Mouse (Mus musculus) embryonic facial prominence, embryonic 11.5 days (tissue): ENCODE results near the gene A230050P20Rik. TPM values are rescaled to one million over a fixed set of nuclear protein-coding genes. Genes with fewer than 3 reads are reported as not detected.

Experiments
- ATAC-seq: fragments of 200-750 bp; cut with Nextera tagmentation; replicated peaks from 2 replicates; pipeline ENCODE4 v1.8.0; 2017; ENCODE audit warnings: low read depth; ENCODE audit not compliant: insufficient number of reproducible peaks, low FRiP score, low TSS enrichment
- DNase-seq: peaks from one replicate; pipeline ENCODE4 v3.0.0-alpha.2; 2015; ENCODE audit warnings: low spot score
- H3K27ac ChIP-seq: fragments of 300-500 bp; sonication (generic); replicated peaks from 2 replicates; pipeline ENCODE4 v1.5.1; 2014; ENCODE audit warnings: mild to moderate bottlenecking, low read depth, low read length, control low read depth
- H3K27me3 ChIP-seq: fragments of 300-500 bp; sonication (generic); 2 replicates; pipeline ENCODE4 v1.6.1; 2014; ENCODE audit warnings: mild to moderate bottlenecking, low read length, moderate library complexity, mixed read lengths; ENCODE audit not compliant: control insufficient read depth, insufficient read depth
- H3K36me3 ChIP-seq: fragments of 300-500 bp; sonication (generic); replicated peaks from 2 replicates; pipeline ENCODE4 v1.6.1; 2014; ENCODE audit warnings: low read depth, mild to moderate bottlenecking, low read length, moderate library complexity, mixed read lengths; ENCODE audit not compliant: control insufficient read depth, insufficient read depth
- H3K4me1 ChIP-seq: fragments of 300-500 bp; sonication (generic); 2 replicates; pipeline ENCODE4 v1.6.1; 2014; ENCODE audit warnings: low read length, mixed read lengths; ENCODE audit not compliant: control insufficient read depth, insufficient read depth
- H3K4me2 ChIP-seq: fragments of 300-500 bp; sonication (generic); 2 replicates; pipeline ENCODE4 v1.6.1; 2014; ENCODE audit warnings: low read depth, mild to moderate bottlenecking, control low read depth, low read length, moderate library complexity
- H3K4me3 ChIP-seq: fragments of 300-500 bp; sonication (generic); 2 replicates; pipeline ENCODE4 v1.5.1; 2014; ENCODE audit warnings: low read depth, low read length, control low read depth
- H3K9ac ChIP-seq: fragments of 300-500 bp; sonication (generic); replicated peaks from 2 replicates; pipeline ENCODE4 v1.6.1; 2014; ENCODE audit warnings: mild to moderate bottlenecking, control low read depth, low read length
- H3K9me3 ChIP-seq: fragments of 300-500 bp; sonication (generic); replicated peaks from 2 replicates; pipeline ENCODE4 v1.6.1; 2016; ENCODE audit warnings: mild to moderate bottlenecking, low read length, inconsistent platforms, mixed read lengths; ENCODE audit not compliant: control insufficient read depth
- WGBS: fragments of 180-500 bp; shearing (Covaris S2); extraction: QIAGEN DNeasy Blood & Tissue Kit; methylation state at CpG from one replicate; pipeline ENCODE4 v1.1.7; 2014; 5-methylcytosine and 5-hydroxymethylcytosine counted together
- polyA plus RNA-seq: library from polyadenylated mRNA; unstranded; fragments of >200 nt; fragmentation: Nextera tagmentation; extraction: Ambion mirVana; gene quantifications from 2 replicates; pipeline ENCODE4 v1.2.1, GENCODE M21; 2014

Gene A230050P20Rik
- polyA plus RNA-seq, 1 experiment from 2014 or later: 1.1 TPM

GRCm38 (mm10) chr9:20887704-20888385, 19.4 kb downstream of the A230050P20Rik start, which contains the start of gene Ppan:
Gene Ppan, plus strand, starts transcription at chr9:20888175.
- peak within 1 kb of the TSS; percentile 75 for H3K27ac ChIP-seq
- WGBS: under 1% methylated on average over 43 of the region's 43 CpGs
- peak; percentile 96 for DNase-seq
- ATAC-seq: peak; percentile 95
- H3K27me3 ChIP-seq: no peaks in the 10 kb centered on the region
- H3K36me3 ChIP-seq: peaks cover 7% of the 10 kb centered on the region
- H3K9ac ChIP-seq: peak within 1 kb of the TSS; percentile 88
- peak within 1 kb of the TSS; percentile 95 for H3K4me3 ChIP-seq
- H3K4me1 ChIP-seq: no peaks in the 10 kb centered on the region
- no peaks in the 10 kb centered on the region for H3K9me3 ChIP-seq
- peak within 1 kb of the TSS; percentile 77 for H3K4me2 ChIP-seq

GRCm38 (mm10) chr9:20888386-20888765, 19.9 kb downstream of the A230050P20Rik start:
- H3K27me3 ChIP-seq: no peaks in the 10 kb centered on the region
- no peak for DNase-seq
- H3K36me3 ChIP-seq: peaks cover 7% of the 10 kb centered on the region
- peak overlapping the region; percentile 88 for H3K9ac ChIP-seq
- no peaks in the 10 kb centered on the region for H3K4me1 ChIP-seq
- WGBS: under 1% methylated on average over 30 of the region's 30 CpGs
- peak overlapping the region; percentile 95 for H3K4me3 ChIP-seq
- H3K4me2 ChIP-seq: peak overlapping the region; percentile 77
- H3K9me3 ChIP-seq: no peaks in the 10 kb centered on the region
- peak; percentile 26; the same call in 1 of the 2 replicates for ATAC-seq
- H3K27ac ChIP-seq: 0 out of 2 replicates have a peak overlapping the region, but pooled peaks have one; percentile 20

- ATAC-seq (no peak), DNase-seq (no peak)
- Histone ChIP-seq H3K4me2 (peak overlapping the region; percentile 15; the same call in 1 of the 2 replicates), H3K36me3 (peaks cover 7% of the 10 kb centered on the region), H3K4me1 (no peaks in the 10 kb centered on the region), H3K27ac (no peak overlapping the region), H3K9ac (no peak overlapping the region), H3K4me3 (peak overlapping the region; percentile 95; the same call in 1 of the 2 replicates), H3K27me3 (no peaks in the 10 kb centered on the region), H3K9me3 (no peaks in the 10 kb centered on the region)
- WGBS: 83% methylated on average over 29 of the region's 29 CpGs
Measured at GRCm38 (mm10) chr9:20889185-20890141, 21.0 kb downstream of the A230050P20Rik start.

- no peaks in the 10 kb centered on the region for H3K9me3 ChIP-seq
- H3K4me3 ChIP-seq: no peak overlapping the region
- H3K4me1 ChIP-seq: no peaks in the 10 kb centered on the region
Measured at GRCm38 (mm10) chr9:20890411-20890810, 22.0 kb downstream of the A230050P20Rik start.

GRCm38 (mm10) chr9:20891339-20892103, 23.1 kb downstream of the A230050P20Rik start:
- no peak for DNase-seq
- ATAC-seq: no peak
- WGBS: 84% methylated on average over 26 of the region's 26 CpGs
- Histone ChIP-seq H3K27me3 (no peaks in the 10 kb centered on the region), H3K36me3 (peaks cover 15% of the 10 kb centered on the region), H3K4me3 (no peak overlapping the region), H3K9me3 (no peaks in the 10 kb centered on the region), H3K4me1 (no peaks in the 10 kb centered on the region), H3K27ac (no peak overlapping the region), H3K4me2 (no peak overlapping the region), H3K9ac (no peak overlapping the region)

More at GRCm38 (mm10) chr9:20890411-20890810, 22.0 kb downstream of the A230050P20Rik start:
- DNase-seq (no peak), ATAC-seq (no peak)
- H3K4me2 ChIP-seq: no peak overlapping the region
- no peak overlapping the region for H3K27ac ChIP-seq
- H3K36me3 ChIP-seq: peaks cover 11% of the 10 kb centered on the region
- H3K27me3 ChIP-seq: no peaks in the 10 kb centered on the region
- whole genome bisulfite sequencing: 92% methylated on average over 5 of the region's 5 CpGs
- H3K9ac ChIP-seq: no peak overlapping the region

- Histone ChIP-seq H3K27me3 (no peaks in the 10 kb centered on the region), H3K9me3 (no peaks in the 10 kb centered on the region), H3K4me3 (no peak overlapping the region), H3K27ac (no peak overlapping the region), H3K4me2 (no peak overlapping the region), H3K36me3 (peaks cover 15% of the 10 kb centered on the region), H3K9ac (no peak overlapping the region), H3K4me1 (peaks cover 1% of the 10 kb centered on the region; the same call in 1 of the 2 replicates)
- no peak for ATAC-seq
- 76% methylated on average over 5 of the region's 5 CpGs for WGBS
- DNase-seq: no peak
Measured at GRCm38 (mm10) chr9:20892104-20892653, 23.7 kb downstream of the A230050P20Rik start.

- DNase-seq (no peak), ATAC-seq (no peak)
- no peak overlapping the region for H3K4me2 ChIP-seq
- 65% methylated on average over 5 of the region's 5 CpGs for WGBS
- no peak overlapping the region for H3K9ac ChIP-seq
- H3K4me3 ChIP-seq: no peak overlapping the region
- peaks cover 5% of the 10 kb centered on the region; the same call in 1 of the 2 replicates for H3K4me1 ChIP-seq
- no peaks in the 10 kb centered on the region for H3K27me3 ChIP-seq
- peaks cover 15% of the 10 kb centered on the region for H3K36me3 ChIP-seq
- no peak overlapping the region for H3K27ac ChIP-seq
- H3K9me3 ChIP-seq: no peaks in the 10 kb centered on the region
Measured at GRCm38 (mm10) chr9:20893069-20893468, 24.6 kb downstream of the A230050P20Rik start.
